Mouse (Mus musculus) spleen, postnatal 10 days (tissue): ENCODE measurements around the gene Trpv4.

Source experiments
- DNase-seq, 2 experiments: peaks; one replicate each; pipeline ENCODE4 v3.0.0; 2021 to 2022; ENCODE audit warnings: low spot score in 2 of 2

The Trpv4 gene

GRCm38 (mm10) chr5:114618851-114619250 lies 39.4 kb downstream of the Trpv4 start:
- peak; percentile 74 to 87 for DNase-seq

DNA sequence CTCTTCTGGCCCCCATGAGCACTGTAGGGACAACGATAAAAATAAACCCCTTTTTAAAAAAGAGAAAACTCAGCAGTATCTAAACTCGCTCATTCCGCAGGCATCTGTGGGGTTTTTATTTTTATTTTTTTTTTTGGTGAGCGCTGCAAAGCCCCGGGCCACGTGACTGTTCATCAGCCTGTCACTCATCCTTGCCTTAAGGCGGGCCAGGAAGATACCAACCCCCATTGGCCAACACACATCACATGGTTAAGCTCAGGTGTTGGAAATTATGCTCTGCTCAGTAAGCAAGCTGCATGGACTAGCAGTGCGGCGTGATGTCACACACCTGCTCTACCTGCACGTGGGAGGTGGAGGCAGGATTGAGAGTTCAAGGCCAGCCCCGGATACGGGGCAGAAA lies 40.4 kb downstream of the Trpv4 start:
- no peak for DNase-seq

DNA sequence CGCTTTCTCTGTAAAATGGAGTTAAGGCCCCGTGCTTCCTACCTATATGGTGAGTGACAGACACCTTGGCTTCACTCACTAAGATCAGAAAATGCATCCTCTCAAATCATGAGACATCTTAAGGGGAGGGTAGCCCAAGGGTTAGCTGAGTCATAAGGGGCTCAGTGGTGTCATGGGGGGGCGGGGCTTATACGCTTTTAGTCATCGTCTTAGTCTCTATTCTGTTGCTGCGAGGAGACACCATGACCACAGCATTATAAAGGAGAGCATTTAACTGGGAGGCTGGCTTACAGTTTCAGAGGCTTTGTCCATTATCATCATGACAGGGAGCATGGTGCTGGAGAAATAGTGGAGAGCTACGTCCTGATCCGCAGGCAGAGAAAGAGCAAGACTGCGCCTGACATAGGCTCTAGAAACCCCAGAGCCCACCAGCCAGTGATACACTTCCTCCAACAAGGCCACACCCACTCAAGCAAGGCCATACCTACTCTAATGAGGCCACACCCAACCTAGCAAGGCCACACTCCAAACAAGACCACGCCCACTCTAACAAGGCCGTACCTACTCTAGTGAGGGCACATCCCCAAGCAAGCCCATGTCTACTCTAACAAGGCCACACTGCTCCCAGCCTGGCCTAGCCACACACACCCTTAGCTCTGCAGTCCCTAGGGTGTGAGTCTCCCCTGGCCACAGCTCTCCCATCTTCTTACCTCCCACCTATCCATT lies 41.7 kb downstream of the Trpv4 start:
- peak in 1 of 2 experiments; percentile 52 for DNase-seq

- DNase-seq = no peak
These were observed 43.4 kb downstream of the Trpv4 start for GRCm38 (mm10) chr5:114614863-114615262.

- DNase-seq = peak in 1 of 2 experiments; percentile 63
These were observed 46.1 kb downstream of the Trpv4 start for GRCm38 (mm10) chr5:114611968-114612608.

DNA sequence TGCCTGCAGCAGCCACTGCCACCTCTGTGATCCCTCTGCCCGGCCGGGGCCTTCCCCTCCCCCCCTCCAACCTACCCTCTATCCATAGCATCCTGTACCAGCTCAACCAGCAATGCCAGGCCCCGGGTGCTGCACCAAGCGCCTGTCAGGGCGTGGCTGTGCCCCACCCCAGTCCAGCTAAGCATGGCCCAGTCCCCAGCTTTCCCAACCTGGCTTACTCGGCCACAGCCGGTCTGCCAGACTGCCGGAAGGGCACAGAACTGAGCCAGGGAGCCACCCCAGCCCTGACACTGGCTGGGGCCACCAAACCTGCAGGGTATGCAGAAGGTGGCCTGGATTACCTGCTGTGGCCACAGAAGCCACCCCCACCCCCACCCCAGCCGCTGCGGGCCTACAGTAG lies 47.0 kb downstream of the Trpv4 start:
- no peak for DNase-seq

GRCm38 (mm10) chr5:114608516-114608915 lies 49.7 kb downstream of the Trpv4 start:
- peak; percentile 78 to 85 for DNase-seq

DNA sequence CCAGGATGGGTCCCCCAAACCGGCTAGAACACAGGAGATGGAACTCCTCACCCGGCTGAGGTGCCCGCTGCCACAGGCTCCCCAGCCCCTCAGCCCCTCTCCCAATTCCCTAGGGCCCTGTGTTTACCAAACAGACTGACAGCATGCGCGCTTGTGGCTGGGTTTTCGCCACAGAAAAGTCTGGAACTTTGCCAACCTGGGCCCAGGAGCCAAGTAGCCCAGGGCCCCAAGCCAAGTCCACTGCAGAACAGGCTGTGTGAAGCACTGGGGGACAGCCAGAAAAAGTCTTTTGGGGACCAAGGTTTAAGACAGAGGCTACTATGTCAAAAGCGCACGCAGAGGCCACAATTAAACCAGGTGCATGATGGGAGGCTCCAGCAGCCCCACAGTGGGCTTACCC lies 50.6 kb downstream of the Trpv4 start:
- DNase-seq = no peak

DNA sequence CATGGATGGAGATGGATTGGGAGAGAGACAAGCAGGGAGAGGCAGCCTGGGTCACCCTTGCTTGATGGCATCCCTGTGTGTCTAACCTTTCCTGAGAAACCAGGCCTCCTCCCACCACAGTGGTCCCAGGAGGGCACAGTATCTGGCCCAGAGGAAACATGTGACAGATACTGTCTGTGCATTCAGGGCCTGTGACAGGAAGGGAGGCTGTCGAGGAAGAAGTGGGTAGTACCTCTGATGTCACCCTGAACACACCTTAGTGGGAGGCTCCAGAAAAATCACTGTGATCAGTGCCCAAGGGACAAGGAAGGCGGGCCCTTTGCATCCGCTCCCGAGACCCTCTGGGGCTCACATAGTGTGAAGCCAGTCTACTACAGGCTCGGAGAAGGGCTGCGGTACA lies 52.2 kb downstream of the Trpv4 start:
- no peak for DNase-seq

- no peak for DNase-seq
These were observed 53.4 kb downstream of the Trpv4 start for GRCm38 (mm10) chr5:114604781-114605290.

DNA sequence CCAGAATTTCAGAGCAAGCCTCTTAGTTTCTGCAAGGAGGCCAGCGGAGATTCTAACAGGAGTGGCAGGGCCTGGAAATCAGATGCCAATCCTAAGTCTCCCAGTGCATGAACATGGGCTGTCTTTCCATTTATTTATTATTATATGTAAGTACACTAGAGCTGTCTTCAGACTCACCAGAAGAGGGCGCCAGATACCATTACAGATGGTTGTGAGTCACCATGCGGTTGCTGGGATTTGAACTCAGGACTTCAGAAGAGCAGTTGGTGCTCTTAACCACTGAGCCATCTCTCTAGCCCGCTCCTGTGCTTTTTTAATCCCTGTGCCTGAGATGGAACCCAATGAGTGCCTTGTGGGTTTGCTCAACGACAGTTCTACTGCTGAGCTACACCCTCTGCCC lies 54.2 kb downstream of the Trpv4 start:
- DNase-seq = no peak

DNA sequence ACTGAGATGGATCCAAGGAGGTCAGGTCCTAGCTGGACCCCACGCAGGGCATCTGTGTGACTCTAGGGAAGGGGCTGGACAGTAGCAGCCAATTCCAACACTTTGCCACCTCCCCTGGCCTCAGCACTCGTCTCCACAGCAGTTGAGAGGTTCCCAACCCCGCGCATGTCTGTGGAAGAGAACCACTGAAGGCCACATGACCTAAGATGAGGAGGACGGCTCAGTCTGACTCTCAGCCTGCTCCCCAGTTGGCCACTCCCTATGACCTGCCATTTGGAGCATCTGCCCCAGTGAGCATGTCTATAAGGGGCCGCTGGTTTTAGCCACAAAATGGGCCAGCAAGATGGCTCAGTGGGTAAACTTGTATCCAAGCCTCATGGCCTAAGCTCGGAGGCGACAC lies 56.2 kb downstream of the Trpv4 start:
- no peak for DNase-seq

DNA sequence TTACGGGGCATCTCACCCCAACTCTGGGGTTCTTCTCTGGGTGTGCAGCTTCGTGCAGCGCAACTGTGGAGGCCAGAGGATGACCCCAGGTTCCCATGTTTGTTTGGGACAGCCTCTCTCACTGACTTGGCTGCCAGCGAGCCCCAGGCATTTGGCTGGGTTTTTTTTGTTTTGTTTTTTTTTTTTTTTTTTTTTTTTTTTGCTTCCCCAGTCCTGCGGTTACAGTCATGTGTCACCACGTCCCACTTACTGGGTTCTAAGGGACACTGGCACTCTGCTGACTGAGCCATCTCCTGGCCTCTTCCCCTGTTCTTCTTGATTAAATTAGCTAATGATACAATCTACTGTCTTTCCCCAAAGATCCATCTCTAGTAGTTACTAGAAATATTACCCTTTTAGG lies 60.6 kb downstream of the Trpv4 start:
- DNase-seq = no peak

DNA sequence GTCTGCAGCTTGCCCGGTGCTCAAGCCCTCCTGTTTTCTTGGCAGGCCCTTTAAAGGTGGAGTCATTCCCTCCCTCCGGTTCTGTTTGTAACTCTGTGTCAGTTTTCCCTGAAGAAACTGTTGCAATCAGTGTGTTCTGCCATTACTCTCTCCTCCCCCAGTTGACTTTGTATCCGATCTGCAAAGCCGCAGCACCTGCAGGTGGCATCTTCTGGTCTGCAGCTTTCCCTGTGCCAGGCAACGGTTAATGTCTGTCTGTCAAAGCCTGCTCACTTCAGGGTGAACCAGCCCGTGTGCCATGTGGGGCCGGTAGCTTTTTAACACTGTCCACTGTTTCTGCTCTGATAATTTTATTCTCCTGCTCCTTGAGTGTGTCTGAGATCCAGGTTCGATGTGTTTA lies 61.0 kb downstream of the Trpv4 start:
- peak in 1 of 2 experiments; percentile 53 for DNase-seq

DNA sequence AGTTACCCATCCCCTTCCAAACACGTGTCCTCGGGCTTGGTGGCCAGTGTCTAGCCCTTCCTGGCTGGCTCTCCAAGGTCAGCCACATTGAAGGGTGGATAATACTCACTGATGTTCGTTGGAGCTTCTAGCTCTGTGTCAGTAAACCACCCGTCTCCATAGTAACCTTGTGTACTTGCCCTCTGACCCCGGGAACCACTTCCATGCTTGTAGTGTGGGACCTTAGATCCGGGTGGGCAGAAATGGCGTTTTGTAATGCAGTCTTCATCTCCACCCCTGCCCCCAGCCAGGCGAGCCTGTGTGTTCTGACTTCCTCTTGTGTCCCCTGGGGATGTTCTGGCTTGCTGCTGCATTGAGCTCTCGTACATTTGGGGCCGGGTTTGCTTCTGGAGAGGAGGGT lies 61.6 kb downstream of the Trpv4 start:
- DNase-seq = peak in 1 of 2 experiments; percentile 74

GRCm38 (mm10) chr5:114594741-114595241 lies 63.4 kb downstream of the Trpv4 start:
- DNase-seq = peak in 1 of 2 experiments; percentile 62

GRCm38 (mm10) chr5:114593949-114594348 lies 64.3 kb downstream of the Trpv4 start:
- DNase-seq = no peak

- no peak for DNase-seq
These were observed 64.9 kb downstream of the Trpv4 start for GRCm38 (mm10) chr5:114593161-114593821.

GRCm38 (mm10) chr5:114592463-114593160 lies 65.6 kb downstream of the Trpv4 start:
- no peak for DNase-seq

- DNase-seq = no peak
These were observed 67.1 kb downstream of the Trpv4 start for GRCm38 (mm10) chr5:114591151-114591561.

DNA sequence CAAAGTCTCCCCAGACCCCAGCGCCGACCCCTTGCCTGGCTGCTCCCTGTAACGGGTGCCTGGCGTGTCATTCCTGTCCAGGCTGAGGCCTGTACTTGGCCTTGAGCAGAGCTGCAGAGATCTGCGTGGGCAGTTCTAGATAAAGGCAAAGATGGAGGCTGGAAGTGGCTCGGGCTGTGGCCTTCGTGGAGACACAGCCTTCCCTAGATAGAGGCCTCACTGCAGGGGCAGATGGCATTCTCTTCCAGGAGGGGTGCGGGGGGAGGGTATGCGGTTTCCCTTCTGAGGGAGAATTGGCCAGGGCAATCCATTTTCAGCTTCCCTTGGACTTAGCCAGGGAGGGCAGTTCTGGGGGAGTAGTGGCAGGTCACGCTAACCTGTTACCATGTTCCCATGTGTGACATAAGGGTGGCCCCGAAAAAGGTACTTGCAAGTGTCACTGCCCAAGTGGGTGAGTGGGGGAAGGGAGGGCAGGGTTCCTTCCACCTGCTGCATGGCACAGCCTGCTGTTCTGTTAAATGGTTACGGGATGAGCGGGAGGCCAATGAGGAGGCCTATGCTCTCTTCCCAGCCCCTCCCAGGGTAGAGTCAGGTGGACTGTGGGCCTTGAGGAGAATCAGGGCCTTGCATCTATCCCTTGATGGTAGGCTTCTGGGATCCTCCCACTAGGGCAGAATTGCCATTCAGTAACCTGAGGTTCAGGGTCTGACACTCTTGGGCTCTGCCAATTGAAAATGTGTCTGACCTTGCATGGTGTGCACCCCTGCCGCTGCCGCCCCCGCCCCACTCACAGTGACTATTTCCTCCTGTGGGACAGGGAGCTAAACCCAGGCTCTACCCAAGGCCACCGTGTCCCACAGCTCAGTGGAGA lies 67.9 kb downstream of the Trpv4 start:
- DNase-seq = no peak
